Mouse (Mus musculus) testis, adult 2 months (tissue): ENCODE data around the gene Prrt2. TPM values are rescaled to one million over a fixed set of nuclear protein-coding genes. Genes with fewer than 3 reads are reported as not detected.
A peak's percentile ranks its signal among the peaks of the same experiment; 100 is the strongest.

ENCODE experiments used
- H3K27ac ChIP-seq: fragments of 200-500 bp; 2 replicates; pipeline ENCODE4 v1.5.1; 2012; ENCODE audit warnings: low read depth, low read length; ENCODE audit not compliant: control insufficient read depth, insufficient read depth
- H3K27me3 ChIP-seq: fragments of 200-500 bp; 2 replicates; pipeline ENCODE4 v1.6.1; 2012; ENCODE audit warnings: mild to moderate bottlenecking, low read length, moderate library complexity; ENCODE audit not compliant: control insufficient read depth, insufficient read depth
- H3K36me3 ChIP-seq: fragments of 200-500 bp; 2 replicates; pipeline ENCODE4 v1.6.1; 2012; ENCODE audit warnings: mild to moderate bottlenecking, low read length; ENCODE audit not compliant: control insufficient read depth, insufficient read depth
- H3K4me1 ChIP-seq: fragments of 200-500 bp; 2 replicates; pipeline ENCODE4 v1.6.1; 2012; ENCODE audit warnings: low read length; ENCODE audit not compliant: control insufficient read depth, insufficient read depth
- H3K4me3 ChIP-seq: fragments of 200-500 bp; 2 replicates; pipeline ENCODE4 v1.5.1; 2012; ENCODE audit warnings: low read depth, mild to moderate bottlenecking, low read length, moderate library complexity, mixed read lengths; ENCODE audit not compliant: control insufficient read depth
- CTCF ChIP-seq: fragments of 200-500 bp; IDR thresholded peaks from 2 replicates; pipeline ENCODE4 v1.5.1; 2012; ENCODE audit warnings: low read depth, mild to moderate bottlenecking, inconsistent platforms, low read length, moderate library complexity; ENCODE audit not compliant: control insufficient read depth, insufficient read depth, insufficient replicate concordance
- POLR2A ChIP-seq: fragments of 200-500 bp; IDR thresholded peaks from 2 replicates; pipeline ENCODE4 v1.6.1; 2012; ENCODE audit warnings: low read depth, mild to moderate bottlenecking, inconsistent platforms, low read length, moderate library complexity; ENCODE audit not compliant: control insufficient read depth
- polyA plus RNA-seq: library from polyadenylated mRNA; depleted of rRNA; stranded (reverse); fragments of >200 nt; gene quantifications from 2 replicates; pipeline ENCODE4 v1.2.3, GENCODE M21; 2012; rRNA removed

Prrt2 gene
- polyA plus RNA-seq, 1 experiment, result 3.4 TPM

- H3K27me3 ChIP-seq, result no peaks in the 10 kb centered on the region
- peak overlapping the region; percentile 2 for H3K4me3 ChIP-seq
- peaks cover 11% of the 10 kb centered on the region for H3K4me1 ChIP-seq
- TF ChIP-seq POLR2A, result no peak
- no peak for TF ChIP-seq CTCF
- H3K27ac ChIP-seq, result no peak overlapping the region
- no peaks in the 10 kb centered on the region for H3K36me3 ChIP-seq
These were observed 42.2 kb downstream of the Prrt2 start for GRCm38 (mm10) chr7:126978841-126979240.

DNA sequence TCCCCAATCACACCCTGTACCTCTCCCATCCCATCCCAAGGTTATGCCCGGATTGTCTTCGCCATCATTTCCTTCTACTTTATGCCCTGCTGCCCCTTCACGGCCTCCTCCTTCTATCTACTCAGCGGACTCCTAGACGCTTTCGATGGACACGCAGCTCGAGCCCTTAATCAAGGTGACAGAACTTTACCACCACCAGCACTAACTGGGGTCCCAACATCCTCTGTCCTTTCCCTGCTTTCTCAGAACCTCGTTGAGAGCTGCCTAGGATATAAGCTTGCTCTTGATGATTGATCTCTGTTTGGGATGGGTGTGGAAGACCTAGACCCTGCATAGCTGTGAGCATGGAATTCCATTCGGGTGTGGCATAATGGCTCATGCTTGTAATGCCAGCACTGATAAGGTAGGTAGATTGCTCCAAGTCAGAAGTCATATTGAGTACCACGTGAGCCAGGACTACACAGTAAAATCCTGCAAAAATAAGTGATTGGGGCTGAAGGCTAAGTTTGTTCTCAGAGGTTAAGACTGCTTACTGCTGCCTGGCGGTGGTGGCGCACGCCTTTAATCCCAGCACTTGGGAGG, 44.0 kb downstream of the Prrt2 start:
- Histone ChIP-seq H3K36me3 (no peaks in the 10 kb centered on the region), H3K4me1 (peaks cover 11% of the 10 kb centered on the region), H3K27me3 (no peaks in the 10 kb centered on the region), H3K4me3 (peak overlapping the region; percentile 91), H3K27ac (no peak overlapping the region)
- no peak for TF ChIP-seq CTCF
- no peak for TF ChIP-seq POLR2A

GRCm38 (mm10) chr7:126975950-126976866, 44.8 kb downstream of the Prrt2 start, which contains the start of gene Cdiptos:
Gene Cdiptos (minus strand): TSS chr7:126976098.
- Histone ChIP-seq H3K27me3 (no peaks in the 10 kb centered on the region), H3K27ac (peak within 1 kb of the TSS; percentile 96), H3K4me1 (peaks cover 11% of the 10 kb centered on the region), H3K4me3 (peak within 1 kb of the TSS; percentile 91), H3K36me3 (no peaks in the 10 kb centered on the region)
- peak; percentile 68 for TF ChIP-seq POLR2A
- peak; percentile 91 for TF ChIP-seq CTCF

DNA sequence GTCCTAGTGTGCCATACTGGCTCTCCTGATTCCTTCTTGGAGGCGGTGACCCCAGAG, 45.3 kb downstream of the Prrt2 start, which contains the start of gene Cdipt:
Gene Cdipt, plus strand, starts transcription at position 22 of the 57 bp plus-strand sequence.
- Histone ChIP-seq H3K4me1 (peaks cover 11% of the 10 kb centered on the region), H3K4me3 (peak within 1 kb of the TSS; percentile 91), H3K36me3 (no peaks in the 10 kb centered on the region), H3K27ac (peak within 1 kb of the TSS; percentile 96), H3K27me3 (no peaks in the 10 kb centered on the region)
- TF ChIP-seq CTCF, result no peak
- no peak for TF ChIP-seq POLR2A

GRCm38 (mm10) chr7:126975493-126975892, 45.5 kb downstream of the Prrt2 start:
- Histone ChIP-seq H3K36me3 (no peaks in the 10 kb centered on the region), H3K4me3 (peak overlapping the region; percentile 91), H3K27me3 (no peaks in the 10 kb centered on the region), H3K4me1 (peaks cover 11% of the 10 kb centered on the region), H3K27ac (peak overlapping the region; percentile 96)
- TF ChIP-seq POLR2A (no peak; the same call in 1 of the 2 replicates), CTCF (no peak)

Other genes starting within 250 kb of the Prrt2 start
- 74.3 and 92.1 TPM in 2 replicates for gene Ypel3, start 244.3 kb downstream of the Prrt2 start, polyA plus RNA-seq
- 1.1 and 1.2 TPM in 2 replicates for gene Tbx6, start 239.7 kb downstream of the Prrt2 start, polyA plus RNA-seq
- 252 and 262 TPM in 2 replicates for gene Ppp4c, start 228.7 kb downstream of the Prrt2 start, polyA plus RNA-seq
- 7.9 and 9.8 TPM in 2 replicates for gene Fam57b, start 223.5 kb downstream of the Prrt2 start, polyA plus RNA-seq
- gene 4930451I11Rik, start 189.6 kb downstream of the Prrt2 start, polyA plus RNA-seq, result 103 and 114 TPM in 2 replicates
- gene Doc2a, start 173.8 kb downstream of the Prrt2 start, polyA plus RNA-seq, result 1.9 and 2.2 TPM in 2 replicates
- gene Hirip3, start 159.2 kb downstream of the Prrt2 start, polyA plus RNA-seq, result 76.6 and 77.1 TPM in 2 replicates
- gene Ino80e, start 158.8 kb downstream of the Prrt2 start, polyA plus RNA-seq, result 74.1 and 80.9 TPM in 2 replicates
- 43.5 and 49.4 TPM in 2 replicates for gene Taok2, start 136.5 kb downstream of the Prrt2 start, polyA plus RNA-seq
- gene Tmem219, start 98.3 kb downstream of the Prrt2 start, polyA plus RNA-seq, result 70.3 and 73.6 TPM in 2 replicates
- 80.0 and 85.5 TPM in 2 replicates for gene Kctd13, start 92.3 kb downstream of the Prrt2 start, polyA plus RNA-seq
- 1.4 TPM in 2 replicates for gene Asphd1, start 71.6 kb downstream of the Prrt2 start, polyA plus RNA-seq
- 9.9 and 10.7 TPM in 2 replicates for gene Sez6l2, start 70.6 kb downstream of the Prrt2 start, polyA plus RNA-seq
- gene Cdipt, start 45.3 kb downstream of the Prrt2 start, polyA plus RNA-seq, result 83.3 and 84.9 TPM in 2 replicates
- 804 and 822 TPM in 2 replicates for gene Cdiptos, start 45.1 kb downstream of the Prrt2 start, polyA plus RNA-seq
- 3.0 and 4.0 TPM in 2 replicates for gene Mvp, start 6.6 kb downstream of the Prrt2 start, polyA plus RNA-seq
- gene Pagr1b, start 4.7 kb downstream of the Prrt2 start, polyA plus RNA-seq, result 0.90 and 1.2 TPM in 2 replicates
- gene Pagr1a, start 3.9 kb downstream of the Prrt2 start, polyA plus RNA-seq, result 1.3 and 2.0 TPM in 2 replicates
- gene Gm42742, start 114 bp downstream of the Prrt2 start, polyA plus RNA-seq, result 13.5 and 16.2 TPM in 2 replicates
- 59.1 and 59.6 TPM in 2 replicates for gene Maz, start 5.8 kb upstream of the Prrt2 start, polyA plus RNA-seq
- 10.2 and 11.2 TPM in 2 replicates for gene Kif22, start 21.3 kb upstream of the Prrt2 start, polyA plus RNA-seq
- gene Zg16, start 66.1 kb upstream of the Prrt2 start, polyA plus RNA-seq, result 0.76 and 0.93 TPM in 2 replicates
- 4.6 and 4.9 TPM in 2 replicates for gene AI467606, start 70.1 kb upstream of the Prrt2 start, polyA plus RNA-seq
- 0.05 and 0.22 TPM in 2 replicates for gene Qprt, start 101.0 kb upstream of the Prrt2 start, polyA plus RNA-seq
- gene Spn, start 116.6 kb upstream of the Prrt2 start, polyA plus RNA-seq, result 0.09 and 0.10 TPM in 2 replicates
- gene Cd2bp2, start 174.8 kb upstream of the Prrt2 start, polyA plus RNA-seq, result 19.6 and 27.8 TPM in 2 replicates
- gene Tbc1d10b, start 187.3 kb upstream of the Prrt2 start, polyA plus RNA-seq, result 5.1 and 6.3 TPM in 2 replicates
- gene Mylpf, start 187.7 kb upstream of the Prrt2 start, polyA plus RNA-seq, result 1.3 and 1.4 TPM in 2 replicates
- gene Zfp553, start 211.8 kb upstream of the Prrt2 start, polyA plus RNA-seq, result 3.4 and 3.7 TPM in 2 replicates
- 2.8 and 3.2 TPM in 2 replicates for gene Sept1, start 211.9 kb upstream of the Prrt2 start, polyA plus RNA-seq
- 41.0 and 48.4 TPM in 2 replicates for gene Zfp771, start 223.1 kb upstream of the Prrt2 start, polyA plus RNA-seq
- 22.2 and 23.7 TPM in 2 replicates for gene Dctpp1, start 239.5 kb upstream of the Prrt2 start, polyA plus RNA-seq